Mouse (Mus musculus) testis, adult 2 months (tissue): ENCODE measurements at regions not wholly inside any gene's neighbourhood (a gene's known extent, or its start where the extent isn't known, plus 50 kb on each side); places are given as distances from the start of the nearest gene placed in this dataset.

Experiments
- H3K27ac ChIP-seq: fragments of 200-500 bp; 2 replicates; pipeline ENCODE4 v1.5.1; 2012; ENCODE audit warnings: low read depth, low read length; ENCODE audit not compliant: control insufficient read depth, insufficient read depth
- H3K27me3 ChIP-seq: fragments of 200-500 bp; 2 replicates; pipeline ENCODE4 v1.6.1; 2012; ENCODE audit warnings: mild to moderate bottlenecking, low read length, moderate library complexity; ENCODE audit not compliant: control insufficient read depth, insufficient read depth
- H3K36me3 ChIP-seq: fragments of 200-500 bp; 2 replicates; pipeline ENCODE4 v1.6.1; 2012; ENCODE audit warnings: mild to moderate bottlenecking, low read length; ENCODE audit not compliant: control insufficient read depth, insufficient read depth
- H3K4me1 ChIP-seq: fragments of 200-500 bp; 2 replicates; pipeline ENCODE4 v1.6.1; 2012; ENCODE audit warnings: low read length; ENCODE audit not compliant: control insufficient read depth, insufficient read depth
- H3K4me3 ChIP-seq: fragments of 200-500 bp; 2 replicates; pipeline ENCODE4 v1.5.1; 2012; ENCODE audit warnings: low read depth, mild to moderate bottlenecking, low read length, moderate library complexity, mixed read lengths; ENCODE audit not compliant: control insufficient read depth
- CTCF ChIP-seq: fragments of 200-500 bp; IDR thresholded peaks from 2 replicates; pipeline ENCODE4 v1.5.1; 2012; ENCODE audit warnings: low read depth, mild to moderate bottlenecking, inconsistent platforms, low read length, moderate library complexity; ENCODE audit not compliant: control insufficient read depth, insufficient read depth, insufficient replicate concordance
- POLR2A ChIP-seq: fragments of 200-500 bp; IDR thresholded peaks from 2 replicates; pipeline ENCODE4 v1.6.1; 2012; ENCODE audit warnings: low read depth, mild to moderate bottlenecking, inconsistent platforms, low read length, moderate library complexity; ENCODE audit not compliant: control insufficient read depth

- no peak for TF ChIP-seq POLR2A
- TF ChIP-seq CTCF = no peak
- Histone ChIP-seq H3K27ac (peak overlapping the region; percentile 66), H3K36me3 (no peaks in the 10 kb centered on the region), H3K27me3 (no peaks in the 10 kb centered on the region), H3K4me3 (no peak overlapping the region), H3K4me1 (peaks cover 6% of the 10 kb centered on the region; the same call in 1 of the 2 replicates)
These were observed 136.3 kb upstream of the Pkdcc start for GRCm38 (mm10) chr17:83078601-83079360.

GRCm38 (mm10) chr17:83079361-83079685 is 135.8 kb upstream of the Pkdcc start:
- no peaks in the 10 kb centered on the region for H3K36me3 ChIP-seq
- H3K27me3 ChIP-seq = no peaks in the 10 kb centered on the region
- H3K4me1 ChIP-seq = peaks cover 6% of the 10 kb centered on the region; the same call in 1 of the 2 replicates
- TF ChIP-seq CTCF = no peak
- no peak for TF ChIP-seq POLR2A
- no peak overlapping the region for H3K27ac ChIP-seq
- H3K4me3 ChIP-seq = no peak overlapping the region

GRCm38 (mm10) chr17:83081729-83082128 is 133.4 kb upstream of the Pkdcc start:
- H3K36me3 ChIP-seq = no peaks in the 10 kb centered on the region
- TF ChIP-seq CTCF = no peak
- no peak for TF ChIP-seq POLR2A
- H3K4me1 ChIP-seq = peaks cover 6% of the 10 kb centered on the region; the same call in 1 of the 2 replicates
- no peaks in the 10 kb centered on the region for H3K27me3 ChIP-seq
- H3K4me3 ChIP-seq = no peak overlapping the region
- H3K27ac ChIP-seq = no peak overlapping the region

DNA sequence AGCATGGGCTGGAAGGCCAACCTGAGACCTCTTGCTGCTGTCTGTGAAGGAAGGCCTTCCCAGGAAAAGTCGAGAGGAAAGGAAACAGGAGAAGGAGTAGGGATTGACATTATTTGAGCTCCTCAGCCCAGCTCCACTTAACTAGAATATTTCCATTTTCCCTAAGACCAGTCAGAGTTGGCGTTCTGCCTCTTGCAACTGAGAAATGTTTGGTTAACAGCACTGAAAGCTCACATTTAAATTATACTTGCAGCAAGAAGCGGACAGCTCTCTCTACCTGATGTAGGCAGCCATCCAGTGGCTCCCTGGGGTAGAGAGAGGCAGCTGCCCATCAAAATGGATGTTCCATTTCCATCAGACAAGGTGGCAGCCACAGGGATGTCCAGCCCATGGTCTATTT is 131.6 kb upstream of the Pkdcc start:
- Histone ChIP-seq H3K27ac (no peak overlapping the region), H3K36me3 (no peaks in the 10 kb centered on the region), H3K4me1 (peaks cover 3% of the 10 kb centered on the region; the same call in 1 of the 2 replicates), H3K4me3 (no peak overlapping the region), H3K27me3 (no peaks in the 10 kb centered on the region)
- TF ChIP-seq CTCF = no peak
- TF ChIP-seq POLR2A = no peak

GRCm38 (mm10) chr17:83085792-83086475 is 129.2 kb upstream of the Pkdcc start:
- H3K4me1 ChIP-seq = no peaks in the 10 kb centered on the region
- no peaks in the 10 kb centered on the region for H3K27me3 ChIP-seq
- H3K36me3 ChIP-seq = no peaks in the 10 kb centered on the region
- TF ChIP-seq CTCF = no peak
- no peak overlapping the region for H3K27ac ChIP-seq
- H3K4me3 ChIP-seq = no peak overlapping the region

- H3K4me3 ChIP-seq = no peak overlapping the region
- H3K27ac ChIP-seq = no peak overlapping the region
- no peaks in the 10 kb centered on the region for H3K36me3 ChIP-seq
- H3K4me1 ChIP-seq = no peaks in the 10 kb centered on the region
- H3K27me3 ChIP-seq = no peaks in the 10 kb centered on the region
- TF ChIP-seq CTCF (no peak), POLR2A (no peak)
These were observed 128.4 kb upstream of the Pkdcc start for GRCm38 (mm10) chr17:83086703-83087102.

DNA sequence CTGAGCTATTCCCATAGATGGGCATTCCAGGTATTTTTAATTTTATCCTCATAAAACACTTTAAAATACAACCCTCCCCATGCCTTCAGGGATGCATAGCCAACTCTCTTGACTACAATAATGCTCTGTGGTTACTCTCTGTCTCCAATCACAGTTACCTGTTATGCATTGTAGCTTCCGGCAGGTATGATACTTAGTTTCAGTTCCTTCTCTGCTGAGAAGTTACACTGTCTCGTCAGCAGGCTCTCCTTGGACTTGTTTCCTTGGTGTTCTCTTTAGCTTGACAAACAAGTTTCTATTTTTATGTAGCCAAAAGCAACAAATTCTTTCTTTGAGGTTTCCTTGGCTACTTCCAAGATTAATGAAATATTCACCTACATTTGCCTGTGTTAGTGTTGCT is 126.6 kb upstream of the Pkdcc start:
- Histone ChIP-seq H3K27me3 (no peaks in the 10 kb centered on the region), H3K36me3 (no peaks in the 10 kb centered on the region)

More for the DNA sequence above, 126.6 kb upstream of the Pkdcc start:
- no peak overlapping the region for H3K4me3 ChIP-seq
- TF ChIP-seq CTCF = no peak
- TF ChIP-seq POLR2A = no peak
- H3K27ac ChIP-seq = no peak overlapping the region
- no peaks in the 10 kb centered on the region for H3K4me1 ChIP-seq
